Mouse (Mus musculus): ENCODE results near the gene Btbd35f29.
"Not testable (repeated sequence)": the region's sequence is repeated elsewhere in the genome, so short reads cannot be mapped to it uniquely, and the experiment has no call there.

GRCm38 (mm10) chrX:31160554-31160953 lies 43.1 kb downstream of the Btbd35f29 start:
- TF ChIP-seq POLR2A, CTCF (IDR thresholded peaks at IDR 0.05; ENCODE audit: extremely low read depth, insufficient read depth, low read length): not testable (repeated sequence)

Data from cortical plate, adult 2 months (tissue).